Mouse (Mus musculus) ES-E14 (cell line): ENCODE results near the gene Agps.

Experiments used
- CHD2 ChIP-seq: IDR thresholded peaks from 2 replicates; pipeline ENCODE4 v1.6.1; 2014; ENCODE audit warnings: mild to moderate bottlenecking, low read depth, low read length, inconsistent platforms
- HCFC1 ChIP-seq: IDR thresholded peaks from 2 replicates; pipeline ENCODE4 v1.6.1; 2012; ENCODE audit warnings: low read length, inconsistent platforms, borderline replicate concordance; ENCODE audit not compliant: insufficient read depth
- MAFK ChIP-seq: IDR thresholded peaks from 2 replicates; pipeline ENCODE4 v1.6.1; 2014; ENCODE audit warnings: mild to moderate bottlenecking, low read depth, low read length, inconsistent platforms; ENCODE audit not compliant: insufficient read depth

GRCm38 (mm10) chr2:75796181-75796580, 35.8 kb upstream of the Agps start:
- TF ChIP-seq MAFK (no peak), CHD2 (no peak), HCFC1 (no peak)
